Mouse (Mus musculus): ENCODE results near the gene Gm49394.

The Gm49394 gene

DNA sequence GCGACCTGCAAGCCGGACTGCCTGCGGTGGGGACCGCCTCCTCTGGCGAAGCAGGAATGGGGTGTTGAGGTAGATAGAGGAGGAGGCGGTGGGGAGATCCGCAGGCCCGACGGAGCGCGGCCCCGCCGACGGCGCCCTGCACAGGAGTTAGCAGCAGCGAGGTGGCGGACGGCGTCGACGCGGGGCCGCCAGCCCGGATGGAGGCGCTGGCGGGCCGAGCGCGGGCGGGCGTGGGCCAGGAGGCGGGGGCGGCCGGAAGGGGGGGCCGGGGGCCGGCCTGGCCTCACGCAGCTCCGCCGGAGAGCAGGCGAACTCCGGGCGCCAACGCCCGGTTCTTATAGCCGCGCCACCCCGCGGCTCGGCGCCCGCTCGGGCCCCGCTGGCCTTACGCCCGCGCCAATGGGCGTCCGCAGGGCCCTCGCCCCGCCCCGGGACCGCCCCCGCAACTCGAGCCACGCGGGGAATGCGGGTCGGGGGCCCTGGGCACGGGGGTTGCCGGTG is 10.5 kb downstream of the Gm49394 start:
- no peak for DNase-seq (ENCODE audit: low spot score in 2 of 2)

DNA sequence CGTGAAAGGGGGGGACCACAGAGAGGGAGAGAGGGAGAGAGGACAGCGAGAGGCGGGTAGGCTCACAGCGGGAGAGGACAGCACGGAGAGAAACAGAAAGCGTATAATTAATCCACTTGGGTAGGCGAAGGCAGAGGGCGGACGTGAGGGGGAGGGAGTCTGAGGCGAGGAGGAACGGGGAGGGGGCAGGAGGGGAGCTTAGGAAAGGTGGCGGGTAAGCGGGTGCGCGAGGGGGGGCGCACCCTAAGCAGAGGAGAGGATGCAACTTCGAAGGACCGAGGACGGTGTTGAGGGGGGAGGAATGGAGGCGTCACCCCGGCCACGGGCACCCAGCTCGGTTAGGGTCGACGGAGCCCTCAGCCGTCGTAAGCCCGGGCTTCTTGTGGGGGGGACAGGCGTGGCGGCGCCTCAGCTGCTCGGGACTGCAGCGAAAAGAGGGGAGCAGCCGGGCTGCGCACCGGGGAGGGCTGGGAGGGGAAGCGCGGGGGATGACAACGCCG is 11.0 kb downstream of the Gm49394 start:
- DNase-seq (ENCODE audit: low spot score in 2 of 2): no peak

DNA sequence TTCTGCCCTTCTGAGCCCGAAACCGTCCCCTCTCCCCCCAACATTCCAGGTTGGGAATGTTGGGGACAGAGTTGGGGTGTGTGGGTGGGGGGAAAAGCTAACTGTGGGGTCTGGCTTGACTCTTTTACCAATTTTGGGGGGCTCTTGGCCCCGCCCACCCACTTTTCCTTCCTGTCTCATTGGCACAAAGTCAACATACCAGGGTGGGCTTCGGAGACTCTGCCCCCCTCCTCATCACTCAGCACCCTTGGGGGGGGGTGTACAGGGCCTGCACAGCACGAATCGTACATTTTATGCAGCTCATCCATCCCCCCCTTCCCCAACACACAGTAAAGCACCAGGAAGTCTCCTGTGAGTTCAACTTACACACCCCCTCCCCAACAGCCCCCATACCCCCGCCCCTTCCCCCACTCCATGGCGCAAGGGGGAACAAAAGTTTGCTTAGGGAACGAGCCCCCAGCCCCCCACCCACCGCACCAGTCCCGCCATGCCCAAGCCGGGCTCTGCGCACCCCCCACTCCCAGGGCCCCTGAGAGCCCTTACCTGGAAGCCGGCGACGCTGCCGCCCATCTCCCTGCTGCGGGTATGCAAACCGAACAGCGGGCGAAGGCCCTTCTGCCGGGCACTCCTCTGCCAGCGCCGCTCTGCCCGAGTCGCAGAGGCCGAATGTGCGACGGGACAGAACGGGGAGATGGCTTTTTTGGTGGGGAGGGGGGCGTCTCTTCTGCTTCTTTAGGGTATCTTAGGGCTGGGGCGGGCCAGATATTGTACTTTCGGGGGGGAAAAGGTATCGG is 11.7 kb downstream of the Gm49394 start:
- DNase-seq (ENCODE audit: low spot score in 2 of 2): no peak

DNA sequence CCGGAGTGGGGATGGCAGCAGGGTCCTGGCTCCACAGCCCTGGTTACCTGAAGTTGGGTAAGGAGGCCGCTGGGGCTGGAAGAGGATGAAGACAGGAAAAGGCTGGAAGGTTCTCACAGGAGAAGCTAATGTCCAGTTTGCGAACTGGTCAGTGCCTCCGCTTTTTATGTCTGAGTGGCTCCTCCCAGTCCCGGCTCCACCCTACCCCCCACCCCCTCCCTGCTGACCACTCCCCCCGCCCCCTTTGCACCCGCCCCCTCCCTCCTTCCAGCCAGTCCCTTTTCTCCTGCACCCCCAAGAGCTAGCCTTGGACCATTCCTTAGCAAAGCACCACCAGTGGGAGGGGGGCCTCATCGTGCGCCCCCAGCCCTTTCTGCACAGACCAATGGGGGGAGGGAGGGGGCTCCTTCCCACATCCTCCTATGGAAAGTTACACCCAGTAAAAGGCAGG is 12.4 kb downstream of the Gm49394 start:
- no peak for DNase-seq (ENCODE audit: low spot score in 2 of 2)

DNA sequence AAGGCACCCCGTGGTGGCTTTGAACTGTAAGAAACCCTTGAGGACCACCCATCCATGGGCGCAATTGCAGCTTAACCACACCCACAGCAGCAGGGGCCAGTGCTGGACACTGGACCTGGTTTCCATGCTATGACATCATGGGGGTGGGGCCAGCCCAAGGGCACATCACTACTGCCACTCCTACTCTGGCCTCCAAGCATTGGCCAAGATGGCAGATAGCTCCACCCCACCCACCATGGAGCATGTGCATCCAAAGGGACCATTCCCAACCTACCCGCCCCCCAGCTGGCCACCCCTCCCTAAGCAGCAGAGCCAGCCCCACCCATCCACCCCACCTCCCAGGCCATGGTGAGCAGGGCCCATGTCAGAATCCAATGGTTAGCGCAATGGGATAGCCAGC is 13.7 kb downstream of the Gm49394 start:
- no peak for DNase-seq (ENCODE audit: low spot score in 2 of 2)

DNA sequence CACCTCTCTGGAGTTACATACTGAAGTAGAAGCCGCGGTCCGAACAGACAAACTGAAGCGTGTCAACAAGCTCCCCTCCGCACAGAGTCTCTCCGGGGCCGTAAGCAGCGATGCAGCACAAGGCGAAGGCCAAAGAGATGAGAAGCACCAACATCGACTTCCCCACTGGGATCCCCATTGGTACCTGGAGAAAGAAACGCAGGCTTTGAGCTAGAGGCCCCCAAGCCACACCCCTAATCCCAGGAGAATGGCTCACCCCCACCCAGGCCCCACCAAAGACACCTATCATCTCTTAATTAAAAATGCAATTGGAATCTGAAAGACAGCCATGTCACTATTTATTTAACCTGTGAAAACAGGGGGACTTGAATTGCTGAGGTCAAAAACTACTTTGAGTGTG is 14.1 kb downstream of the Gm49394 start:
- DNase-seq (ENCODE audit: low spot score in 2 of 2): no peak

DNA sequence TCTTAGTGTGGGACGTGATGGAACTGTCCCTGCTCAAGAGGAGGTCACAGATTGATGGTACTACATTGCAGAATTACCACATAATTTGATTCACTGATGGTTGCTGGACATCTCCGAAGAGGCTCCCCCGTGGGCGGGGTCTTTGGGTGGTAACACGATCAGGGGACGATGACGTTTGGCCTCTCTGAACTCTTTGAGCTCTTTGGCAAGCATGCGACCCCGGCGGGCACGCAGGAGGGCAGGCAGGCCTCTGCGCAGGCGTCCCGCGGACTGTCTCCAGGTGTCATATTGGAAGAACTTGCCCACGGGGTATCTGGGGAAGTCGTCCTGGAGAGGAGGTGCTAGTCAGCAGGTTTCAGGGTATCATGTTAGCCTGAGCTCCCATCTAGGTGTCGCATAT is 16.0 kb downstream of the Gm49394 start:
- no peak for DNase-seq (ENCODE audit: low spot score in 2 of 2)

DNA sequence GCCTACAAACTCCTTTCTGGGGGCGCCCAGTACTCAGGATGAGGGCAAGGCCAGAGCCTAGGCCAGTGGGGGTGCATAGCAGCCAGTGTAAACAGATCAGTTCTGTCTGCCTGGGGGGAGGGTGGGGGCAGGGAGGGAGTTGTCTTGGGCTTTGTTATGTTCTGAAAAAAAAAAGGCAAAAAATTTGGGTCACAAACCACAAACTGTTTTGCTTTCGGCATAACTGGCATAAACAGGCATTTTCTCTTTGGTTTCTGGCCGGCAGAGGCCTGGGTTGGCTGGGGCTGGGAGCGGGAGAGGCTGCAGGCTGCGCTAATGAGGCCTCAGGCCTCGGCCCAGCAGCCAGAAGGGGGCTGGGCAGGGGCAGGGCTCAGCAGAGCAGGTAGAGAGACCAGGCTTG is 23.1 kb downstream of the Gm49394 start:
- no peak for DNase-seq (ENCODE audit: low spot score in 2 of 2)

DNA sequence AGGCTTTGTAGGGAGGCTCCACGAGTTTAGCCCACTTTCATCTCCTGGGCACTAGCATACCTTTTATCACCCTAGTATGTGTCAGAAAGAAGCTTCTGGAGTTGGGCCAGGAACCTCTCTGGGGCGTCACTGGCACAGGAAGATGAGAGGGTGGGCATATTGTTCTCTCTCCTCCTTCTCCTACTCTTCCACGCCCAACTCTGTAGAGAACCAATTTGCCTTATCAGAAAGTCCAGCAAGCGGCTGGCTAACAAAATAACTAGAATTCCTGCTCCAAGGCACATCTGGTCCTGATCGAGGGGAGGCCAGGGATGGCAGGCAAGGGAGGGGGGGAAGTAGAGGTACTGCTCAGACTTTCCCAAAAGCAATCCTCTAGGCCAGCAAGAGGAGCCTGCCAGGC is 24.7 kb downstream of the Gm49394 start:
- no peak for DNase-seq (ENCODE audit: low spot score in 2 of 2)

DNA sequence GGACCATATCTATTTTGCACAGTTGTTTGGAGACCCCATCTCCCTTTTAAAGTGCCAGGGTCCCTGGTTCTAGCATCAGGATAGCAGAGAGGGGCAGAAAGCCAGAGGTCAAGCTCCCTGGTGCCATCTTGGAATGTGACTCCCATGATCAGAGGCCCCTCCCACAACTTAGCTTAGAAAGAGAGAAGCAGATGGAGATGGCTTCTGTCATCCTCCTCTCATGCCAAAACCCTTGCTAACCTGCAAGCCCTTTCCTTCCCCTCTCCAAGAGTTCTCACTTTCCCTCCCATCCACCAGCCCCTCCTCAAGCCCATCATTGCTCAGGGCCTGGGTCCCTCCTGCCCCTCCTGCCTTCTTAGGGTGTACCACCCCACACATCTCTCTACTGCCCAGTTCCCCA is 33.6 kb downstream of the Gm49394 start:
- no peak for DNase-seq (ENCODE audit: low spot score in 2 of 2)

DNA sequence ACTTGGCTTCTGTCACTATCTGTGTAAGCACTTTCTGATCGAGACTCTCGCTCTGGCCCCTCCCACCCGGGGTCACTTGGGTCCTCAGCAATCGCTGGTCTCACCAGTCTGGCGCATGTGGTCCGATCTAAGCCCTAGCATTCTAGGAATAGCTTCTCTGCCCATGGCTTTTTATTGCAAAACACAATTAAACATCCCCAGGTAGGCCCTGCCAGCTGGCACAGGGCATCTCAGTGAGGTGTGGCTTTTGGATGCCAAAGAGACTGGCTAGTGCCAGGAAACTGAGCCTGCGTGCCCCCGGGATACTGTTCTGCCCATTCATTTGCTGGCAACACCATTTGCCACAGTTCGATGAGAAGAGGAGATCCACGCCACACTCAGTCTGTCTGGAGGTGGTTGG is 39.1 kb downstream of the Gm49394 start:
- DNase-seq (ENCODE audit: low spot score in 2 of 2): peak in 1 of 2 experiments; percentile 20

DNA sequence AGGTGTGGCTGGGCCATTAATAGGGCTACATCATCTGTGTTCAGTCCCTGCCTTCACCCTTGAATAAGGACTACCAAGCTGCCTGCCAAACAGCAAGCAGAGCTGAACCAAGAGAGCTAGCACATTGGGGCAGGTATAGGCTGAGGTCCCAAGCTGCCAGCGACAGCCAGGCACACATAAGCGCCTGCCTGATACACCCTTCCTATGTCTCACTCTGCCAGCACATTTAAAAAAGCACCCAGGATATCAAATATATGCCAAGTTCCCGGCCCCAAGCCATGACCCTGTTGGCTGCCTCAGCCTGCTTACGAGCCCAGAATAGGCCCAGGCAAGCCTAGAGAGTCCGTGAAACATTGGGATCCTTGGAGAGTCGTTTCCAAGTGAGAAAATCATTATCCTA is 39.9 kb downstream of the Gm49394 start:
- no peak for DNase-seq (ENCODE audit: low spot score in 2 of 2)

DNA sequence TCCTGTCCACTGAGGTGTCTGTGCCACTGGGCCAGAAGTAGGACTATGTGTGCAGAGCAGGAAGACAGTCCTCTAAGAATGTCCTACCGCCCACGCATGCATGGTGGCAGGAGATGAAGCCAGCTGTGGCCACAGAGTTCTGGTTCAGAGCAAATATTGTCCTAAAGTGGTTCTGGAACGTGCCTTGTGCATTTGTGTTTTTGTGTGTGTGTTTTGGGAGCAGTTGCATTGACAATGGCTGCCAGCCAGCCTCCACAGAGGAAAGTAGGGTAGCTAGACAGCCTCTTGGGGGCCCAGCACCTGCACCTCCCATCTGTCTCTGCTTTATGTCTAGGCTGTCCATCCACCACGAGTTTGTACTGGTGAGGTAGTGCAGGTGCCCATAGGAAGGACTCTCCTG is 47.6 kb downstream of the Gm49394 start:
- no peak for DNase-seq (ENCODE audit: low spot score in 2 of 2)

DNA sequence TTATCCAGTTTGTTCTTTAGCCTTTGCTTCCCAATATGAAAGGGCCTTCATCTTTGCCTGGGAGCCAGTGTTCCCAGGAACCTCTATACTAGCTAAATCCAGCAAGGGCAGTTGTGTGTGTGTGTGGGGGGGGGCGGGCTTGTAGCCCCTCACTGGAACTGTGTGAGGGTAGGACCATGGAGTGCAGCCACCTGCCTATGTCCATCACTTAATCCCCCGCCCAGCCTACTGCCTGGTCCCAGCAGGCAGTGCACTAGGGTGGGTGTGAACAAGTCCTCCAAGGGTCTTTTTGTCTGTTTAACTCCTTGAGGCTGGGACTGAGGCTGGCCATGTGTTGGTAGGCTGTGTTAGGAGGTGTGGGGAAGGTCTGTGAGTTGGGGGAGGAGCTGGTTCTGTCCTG is 56.7 kb downstream of the Gm49394 start:
- DNase-seq (ENCODE audit: low spot score in 2 of 2): no peak

DNA sequence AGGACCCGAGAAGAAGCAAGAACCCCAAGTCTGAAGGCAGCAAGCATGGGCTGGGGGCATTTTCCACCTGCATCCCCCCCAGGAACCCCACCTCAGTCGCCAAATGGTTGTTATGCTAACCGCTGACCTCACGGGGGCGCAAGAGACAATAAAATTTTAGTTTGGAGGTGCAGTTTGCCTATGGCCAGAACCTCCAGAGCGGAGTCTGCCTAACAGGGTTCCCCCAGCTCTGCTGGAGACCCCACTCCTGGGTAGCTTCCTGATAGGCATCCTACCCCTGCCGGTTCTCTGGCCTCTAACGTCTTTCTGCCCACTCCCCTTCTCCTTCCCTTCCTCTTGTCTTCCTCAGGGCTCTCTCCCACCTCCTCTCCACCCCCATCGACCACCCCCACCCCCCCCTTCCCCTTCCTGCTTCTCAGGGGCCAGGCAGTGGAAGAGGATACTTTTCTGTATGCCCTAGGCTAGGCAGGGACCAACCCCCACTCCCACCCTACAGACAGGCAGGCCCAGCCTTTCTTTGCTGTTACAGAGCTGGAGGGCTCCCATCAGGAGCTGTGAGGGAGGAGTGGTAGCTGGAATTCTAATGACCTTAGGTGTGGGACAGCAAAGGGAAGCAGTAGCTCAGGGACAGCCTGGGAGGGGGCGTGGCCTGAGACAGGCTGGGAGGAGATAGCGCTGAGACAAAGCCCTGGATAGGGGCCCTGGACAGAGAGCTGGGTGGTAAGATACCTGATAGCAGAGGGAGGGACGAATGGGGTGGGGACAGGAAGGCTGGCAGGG is 58.9 kb downstream of the Gm49394 start:
- peak; percentile 29 to 32 for DNase-seq (ENCODE audit: low spot score in 2 of 2)

DNA sequence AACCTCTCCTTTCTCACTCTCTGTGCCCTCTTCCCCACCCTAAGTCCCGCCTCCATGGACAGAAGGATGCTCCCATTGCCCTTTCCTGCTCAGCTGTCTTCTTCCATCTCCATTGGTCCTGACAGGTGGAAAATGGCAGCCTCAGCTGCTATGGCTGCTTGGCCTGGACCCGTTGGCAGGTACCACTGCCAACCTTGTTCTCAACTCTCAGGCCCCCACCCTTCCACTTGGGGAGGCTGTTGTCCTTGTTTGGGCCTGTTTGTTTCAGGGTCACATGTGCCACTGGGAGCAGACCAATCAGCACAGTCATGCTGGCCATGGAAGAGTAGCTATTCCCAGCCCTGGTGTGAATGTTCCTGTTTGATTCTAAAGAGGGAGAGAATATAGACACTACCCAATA is 68.8 kb downstream of the Gm49394 start:
- no peak for DNase-seq (ENCODE audit: low spot score in 2 of 2)
